Mouse (Mus musculus): ENCODE results near the gene Rcan2.

The Rcan2 gene

DNA sequence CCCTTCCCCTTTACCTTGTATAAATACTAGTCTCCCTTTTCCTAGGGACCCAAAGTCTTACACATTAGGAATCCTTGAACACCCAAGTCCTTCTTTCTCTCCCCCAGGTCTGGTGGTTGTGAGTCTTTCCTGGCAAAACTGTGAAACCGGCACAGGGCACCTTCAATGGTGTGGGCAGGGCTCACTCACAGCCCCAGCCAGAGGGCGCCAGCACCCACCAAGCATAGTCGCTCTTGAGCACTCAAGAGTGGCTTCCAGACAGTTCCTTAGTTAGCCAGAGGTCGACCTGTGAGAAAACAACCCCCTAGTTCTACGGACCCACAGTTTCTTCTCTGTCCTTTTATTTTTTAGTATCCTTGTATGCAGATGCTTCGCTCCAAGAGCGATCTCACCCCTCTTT, at the start of gene Rcan2:
Rcan2 (plus strand) TSS at position 275 of the 400 bp plus-strand sequence.
- no peak for DNase-seq (ENCODE audit: low spot score in 2 of 2)

DNA sequence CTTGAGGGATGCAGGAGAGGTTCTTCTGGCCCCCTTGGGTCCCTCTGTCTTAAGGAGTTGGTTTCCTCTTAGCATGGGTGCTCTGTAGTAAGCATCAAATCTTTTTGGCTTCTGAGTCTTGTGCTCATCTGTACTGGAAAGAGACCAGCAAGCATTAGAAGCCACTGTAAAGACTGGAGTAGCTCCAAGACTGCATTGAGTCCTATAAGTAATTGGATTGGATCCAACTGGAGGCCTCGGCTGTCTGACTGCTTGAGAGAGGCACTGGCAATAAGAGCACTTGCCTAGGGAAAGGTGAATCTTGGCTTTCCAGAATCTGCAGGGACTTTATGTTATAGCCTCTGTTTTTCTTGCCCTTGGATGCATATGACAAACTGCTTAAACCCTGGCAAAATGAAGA, 48.3 kb upstream of the Rcan2 start:
- DNase-seq (ENCODE audit: low spot score in 2 of 2) = no peak

DNA sequence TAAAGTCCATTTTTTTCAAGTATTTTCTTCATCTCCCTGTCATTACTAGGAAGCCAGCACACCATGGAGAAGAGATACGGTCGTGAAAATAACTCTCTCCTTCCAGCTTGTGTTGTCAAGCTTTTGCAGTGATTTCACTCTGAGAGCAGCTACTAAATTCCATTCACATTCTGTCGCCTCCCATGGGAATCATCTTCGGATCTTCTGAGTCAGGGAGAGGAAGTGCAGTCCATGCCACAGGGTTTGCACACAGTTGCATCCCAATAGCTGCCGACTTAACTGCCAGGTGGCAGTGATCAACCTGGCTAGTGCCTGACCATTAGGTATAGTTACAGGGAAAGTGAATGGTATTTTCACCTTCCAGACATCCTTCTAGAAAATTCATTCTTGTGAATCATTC, 46.5 kb upstream of the Rcan2 start:
- DNase-seq (ENCODE audit: low spot score in 2 of 2) = no peak

DNA sequence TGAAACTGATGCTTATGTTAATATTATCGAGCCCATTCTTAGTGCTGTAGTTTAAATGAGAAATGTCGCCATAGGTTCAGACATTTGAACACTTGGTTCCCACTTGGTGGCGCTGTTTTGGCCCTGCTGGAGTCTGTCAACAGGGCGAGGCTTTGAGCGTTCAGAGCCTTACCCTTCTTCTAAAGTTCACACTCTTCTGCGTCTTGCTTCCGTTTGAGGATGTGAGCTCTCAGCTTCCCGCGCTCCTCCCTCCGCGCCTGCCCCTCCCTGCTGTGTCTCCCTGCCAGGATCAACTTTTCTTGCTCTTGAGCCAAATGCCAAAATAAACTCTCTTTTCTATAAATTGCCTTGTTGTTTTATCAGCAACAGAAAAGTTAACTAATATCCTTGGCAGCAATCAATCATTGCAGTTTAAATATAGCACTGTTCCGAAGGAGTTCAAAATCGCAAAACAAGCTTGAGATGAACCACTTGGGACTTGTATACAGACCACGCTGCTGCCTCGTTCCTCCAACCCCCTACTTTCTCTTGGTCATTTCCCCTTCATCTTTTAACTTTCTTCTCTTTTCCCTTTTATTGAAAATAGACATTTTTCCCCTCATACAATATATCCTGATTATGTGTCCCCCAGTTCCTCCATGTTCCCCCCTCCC, 42.4 kb upstream of the Rcan2 start:
- DNase-seq (ENCODE audit: low spot score in 2 of 2) = no peak

DNA sequence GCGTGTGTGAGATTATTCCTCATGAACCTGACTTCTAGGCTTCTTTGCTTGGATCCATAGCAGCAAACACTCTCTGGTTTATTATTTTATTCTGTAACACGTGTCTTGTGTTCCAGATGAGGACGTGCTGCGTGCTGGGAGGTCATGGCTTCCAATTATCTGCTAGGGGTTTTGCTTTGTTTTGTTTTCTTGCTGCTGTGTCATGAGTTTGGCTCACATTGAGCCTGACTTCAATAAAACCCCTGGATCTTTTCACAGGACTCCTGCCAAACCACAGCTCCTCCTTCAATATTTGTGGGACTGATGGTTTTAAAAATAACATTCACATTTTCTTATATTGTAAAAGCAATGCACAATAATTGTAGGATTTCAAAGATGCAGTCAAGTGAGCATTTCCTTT, 16.6 kb upstream of the Rcan2 start:
- DNase-seq (ENCODE audit: low spot score in 2 of 2) = no peak

DNA sequence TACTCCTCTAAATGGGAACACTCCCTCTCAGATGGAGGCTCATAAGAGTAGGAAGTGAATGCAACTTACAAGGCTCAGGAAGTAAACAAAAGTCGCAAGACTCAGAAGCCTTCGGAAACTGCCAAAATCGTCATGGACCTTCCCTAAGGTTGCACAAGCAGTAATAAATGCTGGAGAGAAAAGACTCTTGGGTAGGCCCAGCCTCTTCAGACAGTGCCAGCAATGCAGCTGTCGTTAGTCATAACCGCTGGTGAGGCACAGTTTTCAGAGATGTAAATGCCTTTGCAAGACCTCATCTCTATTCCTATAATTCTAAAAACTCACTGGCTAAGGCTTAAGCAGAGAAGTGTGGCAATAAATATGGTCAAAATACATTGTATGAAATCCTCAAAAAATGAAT, 12.9 kb upstream of the Rcan2 start:
- no peak for DNase-seq (ENCODE audit: low spot score in 2 of 2)

DNA sequence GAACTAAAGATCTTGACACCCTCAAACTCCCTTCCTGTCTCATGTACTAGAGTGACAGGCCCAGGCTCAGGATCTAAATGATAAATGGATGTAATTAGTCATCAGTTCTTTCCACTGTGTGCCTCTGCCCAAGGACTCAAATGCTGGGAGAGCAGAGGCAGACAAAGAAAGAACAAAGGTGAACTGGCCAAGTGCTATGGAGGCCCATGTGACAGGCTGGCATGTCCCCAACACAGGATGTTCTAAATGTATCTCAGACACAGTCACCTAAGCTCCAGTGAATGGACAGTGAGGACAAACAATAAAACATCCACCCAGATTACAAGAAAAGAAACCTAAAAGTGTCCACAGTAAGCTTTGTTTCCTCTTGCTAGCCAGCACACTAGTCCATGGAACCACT, 11.8 kb upstream of the Rcan2 start:
- DNase-seq (ENCODE audit: low spot score in 2 of 2) = no peak

DNA sequence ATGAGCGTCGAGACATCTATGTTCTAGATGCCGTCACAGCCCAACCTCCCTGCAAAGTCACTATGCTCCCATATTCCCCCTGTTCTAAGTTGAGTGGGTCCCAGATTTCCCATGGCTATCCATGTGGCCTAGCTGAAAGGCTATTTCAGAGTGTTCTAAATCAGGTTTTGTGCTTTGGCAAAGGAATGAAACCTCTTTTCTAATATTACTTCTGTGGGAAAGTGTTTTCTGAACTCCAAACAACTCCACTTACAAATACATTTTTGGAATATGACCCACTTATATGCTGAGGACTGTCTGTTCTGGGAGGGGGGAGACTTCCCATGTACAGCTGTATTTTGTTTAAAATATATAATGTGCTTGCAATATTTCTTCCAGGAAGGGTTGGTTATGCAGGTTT, 9.4 kb upstream of the Rcan2 start:
- DNase-seq (ENCODE audit: low spot score in 2 of 2) = no peak

DNA sequence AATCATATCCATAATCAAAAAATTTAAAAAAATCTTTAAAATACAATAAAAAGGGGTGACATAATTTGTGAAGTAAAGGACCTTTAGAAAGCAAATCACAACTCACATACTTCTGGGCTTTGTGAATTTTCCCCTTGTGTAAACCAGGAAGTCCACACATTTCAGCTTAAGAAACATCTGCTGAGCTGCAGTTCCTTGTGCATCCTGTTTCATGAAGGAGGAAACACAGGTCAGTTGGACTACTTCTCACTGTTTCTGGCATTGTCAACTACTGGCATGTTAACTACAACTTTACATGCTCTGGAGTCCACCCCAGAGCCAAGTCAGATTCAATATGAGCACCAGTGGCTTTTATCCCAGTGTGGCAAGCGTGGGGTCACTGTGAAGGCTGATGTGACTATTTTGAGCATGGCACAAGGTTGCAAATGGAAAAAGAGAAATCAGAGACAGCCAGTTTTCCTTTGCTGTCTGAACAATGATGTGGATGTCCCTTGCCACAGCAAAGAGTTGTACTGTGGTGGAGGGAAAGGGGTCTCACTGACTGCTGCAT, 6.3 kb upstream of the Rcan2 start:
- DNase-seq (ENCODE audit: low spot score in 2 of 2) = no peak

DNA sequence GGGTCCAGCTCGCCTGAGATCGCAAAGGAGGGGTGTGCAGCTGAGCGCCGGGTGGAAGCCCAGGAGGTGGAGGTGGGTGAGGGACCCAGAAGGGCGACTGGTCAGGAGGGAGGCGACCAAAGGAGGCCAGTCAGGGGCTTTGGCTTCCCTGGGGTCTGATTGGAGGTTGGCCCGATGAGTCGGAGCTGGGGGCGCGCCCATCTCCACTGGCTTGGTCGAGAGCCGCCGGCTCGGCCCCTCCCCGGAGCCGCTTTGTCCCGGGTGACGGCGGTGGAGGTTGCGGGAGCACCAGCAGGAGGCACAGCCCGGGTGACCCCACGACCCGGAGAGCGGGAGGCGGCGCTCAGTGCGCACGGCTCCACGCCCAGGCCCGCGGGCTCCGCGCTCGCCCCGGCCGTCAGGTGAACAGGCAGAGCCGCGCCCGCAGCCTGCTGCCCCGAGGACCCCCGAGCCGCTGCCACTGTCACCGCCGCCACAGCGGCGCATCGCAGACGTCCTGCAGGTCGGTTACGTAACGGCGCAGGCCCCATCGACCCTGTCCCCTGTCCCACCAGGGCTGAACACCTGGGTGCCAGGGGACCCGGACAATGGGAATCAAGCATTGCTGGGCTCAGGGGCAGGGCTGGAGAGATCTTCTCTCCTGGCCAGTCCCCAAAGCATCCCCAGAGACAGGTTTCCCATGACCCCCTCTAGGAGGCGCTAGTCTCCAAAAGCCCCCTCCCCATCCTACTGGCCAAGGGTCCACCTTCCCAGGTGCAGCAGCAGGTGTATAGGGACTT, 633 bp downstream of the Rcan2 start:
- DNase-seq (ENCODE audit: low spot score in 2 of 2) = no peak

DNA sequence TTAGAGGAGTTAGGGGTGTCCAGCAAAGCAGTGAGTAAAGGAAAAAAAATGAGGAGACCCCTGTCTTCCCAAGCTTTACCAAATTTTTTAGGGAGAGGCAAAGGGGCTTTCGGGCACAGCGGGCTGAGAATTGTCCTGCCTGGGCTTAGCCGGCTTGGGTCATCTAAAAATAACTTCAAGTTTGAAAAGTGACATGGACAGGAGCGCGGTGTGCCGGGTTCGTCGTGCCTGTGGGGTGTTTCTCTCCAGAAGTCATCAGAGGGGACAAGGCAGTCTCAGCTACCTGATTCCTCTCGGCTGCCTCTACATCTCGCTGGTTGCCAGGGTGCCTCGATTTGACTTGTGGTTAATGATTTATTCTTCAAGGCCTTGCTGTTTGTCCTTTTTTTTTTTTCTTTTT, 1.3 kb downstream of the Rcan2 start:
- DNase-seq (ENCODE audit: low spot score in 2 of 2) = no peak

DNA sequence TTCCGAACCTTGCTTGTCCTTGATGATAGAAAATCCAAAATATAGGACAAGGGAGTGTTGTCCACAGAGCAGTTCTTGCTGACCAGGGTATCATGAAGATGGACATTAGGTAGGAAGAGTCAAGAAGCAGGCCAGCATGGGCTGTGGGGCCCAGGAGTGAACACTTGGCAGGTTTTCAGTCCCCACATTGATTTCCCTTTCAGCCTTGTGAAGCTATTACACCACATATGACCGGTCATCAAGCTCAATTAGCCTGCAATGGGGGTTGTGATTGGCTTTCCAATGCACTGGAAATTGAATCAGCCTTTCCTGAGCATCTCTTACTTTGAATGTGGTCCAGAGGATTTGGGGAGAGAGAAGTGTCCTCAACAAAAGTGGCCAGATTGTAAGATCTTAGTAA, 2.0 kb downstream of the Rcan2 start:
- no peak for DNase-seq (ENCODE audit: low spot score in 2 of 2)

DNA sequence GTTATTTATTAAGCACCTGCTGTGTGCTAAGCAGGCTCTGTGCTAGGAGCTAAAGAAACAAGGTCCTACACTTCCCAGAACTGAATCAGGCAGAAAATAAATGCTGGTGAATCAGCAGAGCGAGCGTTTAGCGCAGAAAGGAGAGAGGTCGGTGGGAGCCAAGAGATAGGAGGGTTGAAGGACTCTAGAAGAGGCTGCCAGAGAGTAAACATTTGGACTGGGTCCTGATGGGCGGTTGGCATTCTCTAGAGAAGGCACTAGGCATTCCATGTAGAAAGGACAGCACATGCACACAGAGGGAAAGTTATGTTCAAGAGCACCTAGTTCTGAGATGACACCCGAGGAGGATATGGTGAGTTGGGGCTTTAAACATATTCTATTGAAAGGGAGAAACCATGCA, 2.6 kb downstream of the Rcan2 start:
- no peak for DNase-seq (ENCODE audit: low spot score in 2 of 2)

DNA sequence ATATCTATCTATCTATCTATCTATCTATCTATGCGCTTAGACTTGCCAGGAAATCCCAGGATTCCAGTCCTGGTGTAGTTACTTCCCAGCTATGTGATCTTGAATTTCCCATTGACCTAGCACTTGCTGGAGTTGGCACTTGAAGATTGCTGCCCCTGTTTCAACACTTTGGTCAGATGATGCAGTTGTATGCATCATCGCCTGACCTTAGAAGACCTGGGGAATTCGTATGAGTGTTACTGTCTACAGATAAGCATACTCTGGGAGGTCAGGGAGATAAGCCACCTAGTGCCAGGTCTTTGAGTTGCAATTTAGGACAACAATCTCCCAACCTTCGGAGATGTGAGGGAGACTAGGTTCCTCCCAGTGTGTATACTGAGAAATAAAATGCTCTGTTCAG, 5.7 kb downstream of the Rcan2 start:
- DNase-seq (ENCODE audit: low spot score in 2 of 2) = no peak

DNA sequence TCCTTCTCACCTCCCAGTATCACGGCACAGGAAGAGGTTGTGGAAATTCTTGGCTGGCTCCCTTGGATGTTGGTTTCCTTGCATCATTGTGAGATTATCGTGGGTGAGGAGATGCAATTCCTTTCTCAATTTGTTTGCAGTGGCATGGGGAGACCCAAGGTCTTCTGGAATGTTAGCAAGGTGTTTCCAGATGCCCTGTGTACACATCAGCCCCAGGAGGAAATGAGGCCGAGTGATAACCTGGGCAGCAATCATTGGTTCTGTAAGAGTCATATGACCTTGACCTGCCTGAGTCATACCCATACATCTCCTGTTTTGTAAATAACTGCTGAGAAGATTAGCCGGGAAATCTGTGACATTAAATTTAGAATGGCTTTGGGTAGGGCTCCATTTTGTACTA, 10.3 kb downstream of the Rcan2 start:
- DNase-seq (ENCODE audit: low spot score in 2 of 2) = no peak

DNA sequence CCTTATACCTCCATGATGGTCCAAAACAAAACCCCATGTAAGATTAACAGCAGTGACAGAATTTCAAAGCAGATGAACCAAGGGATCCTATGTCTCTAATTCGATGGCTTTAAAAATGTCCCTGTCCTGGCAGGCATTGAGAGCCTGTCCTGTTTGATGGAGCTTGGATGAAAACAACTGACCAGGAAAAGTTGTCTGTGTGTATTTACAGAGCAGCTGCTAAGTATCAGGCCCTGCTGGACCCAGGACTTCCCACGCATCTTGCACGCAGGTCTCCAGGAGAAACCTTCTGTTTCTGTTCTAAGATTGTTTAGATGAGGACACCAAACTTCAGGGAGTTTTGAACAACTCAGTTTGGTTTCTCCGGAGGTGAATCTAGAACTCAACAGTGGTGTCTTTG, 14.2 kb downstream of the Rcan2 start:
- DNase-seq (ENCODE audit: low spot score in 2 of 2) = no peak

DNA sequence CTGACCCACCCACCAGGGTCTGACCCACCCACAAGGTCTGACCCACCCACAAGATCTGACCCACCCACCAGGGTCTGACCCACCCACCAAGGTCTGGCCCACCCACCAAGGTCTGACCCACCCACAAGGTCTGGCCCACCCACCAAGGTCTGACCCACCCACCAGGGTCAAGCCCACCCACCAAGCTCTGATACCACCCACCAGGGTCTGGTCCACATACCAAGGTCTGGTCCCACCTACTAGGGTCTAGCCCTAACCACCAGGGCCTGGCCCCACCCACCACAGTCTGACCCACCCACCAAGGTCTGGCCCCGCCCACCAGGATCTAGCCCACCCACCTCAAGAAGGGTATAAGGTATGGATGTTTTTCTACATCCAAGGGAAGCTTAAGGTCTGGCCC, 15.3 kb downstream of the Rcan2 start:
- DNase-seq (ENCODE audit: low spot score in 2 of 2) = no peak

DNA sequence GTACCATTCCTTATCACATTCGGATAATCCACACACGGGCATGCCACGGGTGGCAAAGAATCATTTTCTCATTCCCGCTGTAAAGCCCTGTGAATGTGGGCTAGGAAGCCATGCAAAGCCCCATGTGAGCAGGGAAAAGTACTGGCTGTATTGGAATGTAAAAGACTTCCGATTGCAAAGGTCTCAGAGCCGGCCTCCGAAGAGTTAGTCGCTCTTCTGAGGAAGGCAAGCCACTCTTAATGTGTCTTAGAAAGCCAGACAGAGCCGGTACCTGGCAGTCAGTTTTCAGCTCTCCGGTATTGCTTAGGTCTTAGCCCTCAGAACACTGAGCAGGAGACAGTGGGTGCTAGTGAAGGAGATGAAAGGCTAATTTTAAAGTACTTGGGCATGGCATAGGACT, 16.0 kb downstream of the Rcan2 start:
- no peak for DNase-seq (ENCODE audit: low spot score in 2 of 2)

DNA sequence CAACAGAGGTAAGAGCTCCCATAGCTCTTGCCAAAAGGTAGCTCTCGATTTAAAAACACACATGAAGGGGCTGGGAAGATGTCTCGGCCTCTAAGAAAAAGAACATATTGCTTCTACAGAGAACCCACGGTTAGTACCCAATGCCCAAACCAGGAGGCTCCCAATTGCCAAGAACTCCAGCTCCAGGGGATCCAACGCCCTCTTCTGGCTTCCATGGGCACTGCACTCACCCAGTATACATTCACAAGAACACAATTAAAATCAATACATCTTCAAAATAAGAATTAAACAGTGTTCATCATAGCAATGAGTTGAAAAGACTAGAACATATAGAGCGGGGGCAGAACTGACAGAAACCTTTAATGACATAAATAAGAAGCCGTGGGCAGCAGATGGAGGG, 17.2 kb downstream of the Rcan2 start:
- DNase-seq (ENCODE audit: low spot score in 2 of 2) = no peak

DNA sequence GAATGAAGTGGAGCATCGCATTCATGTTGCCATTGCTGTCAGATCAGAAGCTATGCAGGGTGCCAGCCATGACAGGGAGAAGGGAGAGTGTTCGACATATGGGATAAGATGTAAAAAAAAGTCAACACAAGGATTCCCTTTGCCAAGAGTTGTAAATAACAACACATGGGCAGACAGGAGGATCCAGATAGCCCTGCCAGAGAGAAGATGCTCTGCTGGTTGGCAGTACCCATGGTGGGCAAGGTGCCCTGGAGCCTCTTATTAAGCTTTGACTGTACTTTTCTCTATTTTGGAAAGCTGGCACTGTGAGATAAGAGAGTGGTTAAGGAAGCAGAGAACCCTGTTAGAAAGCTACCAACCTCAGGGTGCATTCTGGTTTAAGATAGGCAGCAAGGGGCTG, 19.8 kb downstream of the Rcan2 start:
- no peak for DNase-seq (ENCODE audit: low spot score in 2 of 2)

DNA sequence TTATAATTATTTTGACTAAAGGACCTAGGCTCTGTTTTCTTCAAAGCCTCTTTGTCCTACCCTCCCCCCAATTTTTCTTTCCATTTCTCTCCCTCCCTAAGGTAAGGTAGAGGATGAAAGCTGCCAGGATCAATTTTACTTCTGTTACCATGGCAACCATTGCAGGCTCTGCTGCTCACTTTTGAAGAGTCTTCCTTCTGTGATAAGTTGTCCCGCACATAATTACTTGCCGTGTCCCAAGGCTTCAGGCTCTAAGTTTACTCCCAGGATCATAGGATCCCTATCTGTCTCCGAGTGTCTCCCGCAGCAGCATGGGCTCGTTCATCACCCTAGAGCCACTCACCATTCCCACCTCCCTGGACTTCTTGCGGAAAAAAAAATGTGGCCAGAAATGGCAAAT, 21.1 kb downstream of the Rcan2 start:
- no peak for DNase-seq (ENCODE audit: low spot score in 2 of 2)

DNA sequence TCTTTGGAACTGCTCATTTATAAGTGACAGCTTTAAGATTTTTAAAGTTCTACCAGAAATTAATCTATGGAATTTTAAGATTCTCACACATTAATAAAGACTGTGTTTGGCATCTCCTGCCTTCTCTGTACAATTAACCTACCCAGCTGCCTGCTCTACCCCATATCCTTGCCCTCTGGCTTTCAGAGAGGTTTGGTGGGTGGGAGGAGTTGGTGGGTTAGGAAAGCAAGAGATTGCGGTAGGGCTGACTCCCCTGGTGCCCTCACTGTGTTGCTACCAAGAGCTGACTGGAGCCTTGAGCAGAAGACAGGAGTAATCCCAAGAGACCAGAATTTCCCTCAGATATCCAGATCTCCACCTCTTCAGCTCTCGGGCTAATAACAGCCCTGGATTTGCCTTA, 21.5 kb downstream of the Rcan2 start:
- no peak for DNase-seq (ENCODE audit: low spot score in 2 of 2)

DNA sequence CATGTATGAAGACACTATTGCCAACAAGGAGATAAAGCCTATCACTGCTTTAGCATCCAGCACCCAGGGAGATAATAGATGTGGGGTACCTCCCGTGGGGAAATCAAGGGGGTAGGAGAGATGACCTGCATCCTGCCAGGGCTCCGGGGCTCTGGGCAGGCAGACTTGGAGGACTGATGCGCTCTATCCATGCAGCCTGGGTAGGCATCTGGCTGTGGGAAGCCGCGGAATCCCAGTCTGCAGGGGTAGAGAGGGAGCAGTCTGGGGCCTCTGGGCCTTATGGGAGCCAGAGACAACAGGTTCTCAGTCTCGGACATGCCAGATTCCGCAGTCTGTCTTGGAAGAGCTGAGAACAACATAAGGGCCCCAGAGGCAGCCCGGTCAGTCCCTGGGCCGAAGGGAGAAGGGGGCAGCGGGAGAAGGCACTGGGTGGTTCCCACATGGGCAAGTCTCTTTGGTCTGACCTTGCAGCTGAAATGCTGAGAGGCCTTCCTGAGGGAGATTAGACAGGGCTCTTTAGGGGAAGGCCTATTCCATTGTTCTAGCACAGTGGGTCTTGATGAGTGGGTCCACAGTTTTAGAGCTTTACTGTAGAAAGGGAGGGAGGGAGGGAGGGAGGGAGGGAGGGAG, 23.7 kb downstream of the Rcan2 start:
- DNase-seq (ENCODE audit: low spot score in 2 of 2) = no peak

Measured in spleen, postnatal 14 days (tissue).